Mouse (Mus musculus) cerebellum, adult 2 months (tissue): ENCODE results near the gene Pax3. TPM values are rescaled to one million over a fixed set of nuclear protein-coding genes. Genes with fewer than 3 reads are reported as not detected.

ENCODE experiments used
- DNase-seq, 2 experiments: peaks; one replicate each; pipeline ENCODE4 v3.0.0; 2021
- H3K27ac ChIP-seq: fragments of 200-500 bp; 2 replicates; pipeline ENCODE4 v1.5.1; 2012; ENCODE audit warnings: low read length, control low read depth, inconsistent platforms; ENCODE audit not compliant: insufficient read depth
- H3K27me3 ChIP-seq: fragments of 200-500 bp; 2 replicates; pipeline ENCODE4 v1.6.1; 2012; ENCODE audit warnings: inconsistent platforms, mild to moderate bottlenecking, low read length, moderate library complexity; ENCODE audit not compliant: control insufficient read depth, insufficient read depth
- H3K4me1 ChIP-seq: fragments of 200-500 bp; 2 replicates; pipeline ENCODE4 v1.6.1; 2011; ENCODE audit warnings: low read length; ENCODE audit not compliant: control insufficient read depth, insufficient read depth
- H3K4me3 ChIP-seq: fragments of 200-500 bp; replicated peaks from 2 replicates; pipeline ENCODE3; 2011; ENCODE audit warnings: mild to moderate bottlenecking, low read depth, low read length, control low read depth; ENCODE audit not compliant: insufficient read depth
- CTCF ChIP-seq: fragments of 200-500 bp; IDR thresholded peaks from 2 replicates; pipeline ENCODE4 v1.5.1; 2011; ENCODE audit warnings: low read depth, mild to moderate bottlenecking, control low read depth, low read length, moderate library complexity, borderline replicate concordance; ENCODE audit not compliant: insufficient read depth
- POLR2A ChIP-seq: fragments of 200-500 bp; IDR thresholded peaks from 2 replicates; pipeline ENCODE4 v1.6.1; 2011; ENCODE audit warnings: low read length, control low read depth, borderline replicate concordance; ENCODE audit not compliant: insufficient read depth
- WGBS: fragments of 180-500 bp; shearing (Covaris S2); methylation state at CpG from one replicate; pipeline ENCODE4 v1.1.7; 2018; 5-methylcytosine and 5-hydroxymethylcytosine counted together
- polyA plus RNA-seq: library from polyadenylated mRNA; depleted of rRNA; stranded (reverse); fragments of >200 nt; gene quantifications from 2 replicates; pipeline ENCODE4 v1.2.3, GENCODE M21; 2012

Pax3 gene
- polyA plus RNA-seq, 1 experiment = 3.3 TPM

- no peak overlapping the region for H3K4me3 ChIP-seq
- H3K4me1 ChIP-seq = no peaks in the 10 kb centered on the region
- no peaks in the 10 kb centered on the region; the same call in 1 of the 2 replicates for H3K27me3 ChIP-seq
- no peak overlapping the region for H3K27ac ChIP-seq
- no peak for DNase-seq
- WGBS = 43% methylated on average over 5 of the region's 5 CpGs
- TF ChIP-seq POLR2A = no peak
- TF ChIP-seq CTCF = no peak
Measured at GRCm38 (mm10) chr1:78182954-78183353, 14.0 kb downstream of the Pax3 start.

- H3K4me1 ChIP-seq = no peaks in the 10 kb centered on the region
- no peak overlapping the region for H3K27ac ChIP-seq
- no peak overlapping the region for H3K4me3 ChIP-seq
- H3K27me3 ChIP-seq = no peaks in the 10 kb centered on the region; the same call in 1 of the 2 replicates
- WGBS = 18% methylated on average over 9 of the region's 9 CpGs
- DNase-seq = no peak
- TF ChIP-seq CTCF = no peak
- TF ChIP-seq POLR2A = no peak
Measured at GRCm38 (mm10) chr1:78181882-78182281, 15.1 kb downstream of the Pax3 start.

DNA sequence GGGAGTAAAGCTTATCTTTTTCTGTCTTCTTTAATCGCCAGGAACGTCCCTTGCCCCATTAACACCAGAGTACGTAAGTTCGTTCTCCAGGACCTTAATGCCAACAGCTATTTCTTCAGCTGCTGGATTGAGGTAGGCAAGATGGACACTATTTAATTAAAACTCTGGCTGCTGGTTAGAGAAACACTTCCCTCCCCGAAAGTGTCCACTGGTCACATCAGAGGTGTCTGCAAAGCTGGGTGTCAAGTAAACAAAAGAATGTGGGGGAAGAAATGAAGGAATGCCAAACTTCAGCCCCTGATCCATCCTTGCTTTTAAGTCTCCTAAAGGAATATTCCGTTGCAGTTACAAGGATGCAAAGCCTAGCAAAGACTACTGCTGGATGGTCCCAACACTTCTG lies 24.6 kb downstream of the Pax3 start:
- DNase-seq = no peak
- H3K4me3 ChIP-seq = no peak overlapping the region
- WGBS = 34% methylated on average over 6 of the region's 6 CpGs
- no peak overlapping the region for H3K27ac ChIP-seq
- no peaks in the 10 kb centered on the region for H3K4me1 ChIP-seq
- no peaks in the 10 kb centered on the region; the same call in 1 of the 2 replicates for H3K27me3 ChIP-seq
- TF ChIP-seq CTCF = no peak
- TF ChIP-seq POLR2A = no peak

- TF ChIP-seq CTCF (no peak), POLR2A (no peak)
- no peak overlapping the region for H3K27ac ChIP-seq
- H3K4me3 ChIP-seq = no peak overlapping the region
- 26% methylated on average over 1 of the region's 1 CpGs for WGBS
- no peaks in the 10 kb centered on the region; the same call in 1 of the 2 replicates for H3K27me3 ChIP-seq
- no peak for DNase-seq
- no peaks in the 10 kb centered on the region for H3K4me1 ChIP-seq
Measured at GRCm38 (mm10) chr1:78171671-78172070, 25.3 kb downstream of the Pax3 start.

DNA sequence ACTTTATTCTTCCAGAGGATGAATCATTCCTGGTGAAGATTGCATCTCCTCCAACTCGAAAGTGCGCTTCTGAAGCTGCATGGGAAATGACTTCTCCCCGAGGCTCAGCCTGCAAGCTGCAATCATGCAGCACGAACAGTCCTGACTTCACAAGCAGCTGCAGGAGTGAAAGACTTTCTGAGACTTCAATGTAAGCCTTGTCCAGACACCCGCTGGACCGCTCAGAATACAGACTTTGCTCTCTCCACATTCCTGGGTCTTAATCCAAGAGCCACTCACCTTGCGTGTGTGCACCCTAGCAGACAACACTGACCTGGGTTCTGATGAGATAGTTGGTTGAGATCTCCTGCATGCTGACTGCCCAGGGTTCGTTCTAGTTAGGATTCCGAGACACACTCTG lies 26.2 kb downstream of the Pax3 start:
- Histone ChIP-seq H3K4me3 (no peak overlapping the region), H3K27me3 (no peaks in the 10 kb centered on the region; the same call in 1 of the 2 replicates), H3K27ac (no peak overlapping the region), H3K4me1 (no peaks in the 10 kb centered on the region)
- TF ChIP-seq POLR2A (no peak), CTCF (no peak)
- no peak for DNase-seq
- 59% methylated on average over 9 of the region's 9 CpGs for WGBS

DNA sequence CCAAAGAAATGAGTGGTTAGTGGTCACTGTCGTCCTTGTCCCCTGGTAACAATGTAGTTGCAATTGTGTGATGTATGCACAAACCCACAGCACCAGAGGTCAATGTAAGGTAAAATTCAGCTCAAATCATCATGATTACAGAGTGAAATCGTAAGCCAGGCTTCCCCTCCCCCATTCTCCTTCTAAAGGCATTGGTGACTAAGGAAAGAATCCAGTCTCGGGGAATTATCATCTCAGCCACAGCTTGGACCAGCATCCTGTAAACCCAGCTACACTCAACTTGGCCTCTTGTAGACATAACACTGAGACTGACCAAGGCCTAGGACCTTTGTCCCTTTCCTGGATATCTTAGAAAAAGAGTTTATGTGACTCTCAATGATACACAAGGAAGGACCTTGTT lies 28.1 kb downstream of the Pax3 start:
- no peak overlapping the region for H3K4me3 ChIP-seq
- no peaks in the 10 kb centered on the region for H3K4me1 ChIP-seq
- no peak for TF ChIP-seq CTCF
- no peak for TF ChIP-seq POLR2A
- no peaks in the 10 kb centered on the region; the same call in 1 of the 2 replicates for H3K27me3 ChIP-seq
- no peak for DNase-seq
- 83% methylated on average over 3 of the region's 3 CpGs for WGBS
- no peak overlapping the region for H3K27ac ChIP-seq

DNA sequence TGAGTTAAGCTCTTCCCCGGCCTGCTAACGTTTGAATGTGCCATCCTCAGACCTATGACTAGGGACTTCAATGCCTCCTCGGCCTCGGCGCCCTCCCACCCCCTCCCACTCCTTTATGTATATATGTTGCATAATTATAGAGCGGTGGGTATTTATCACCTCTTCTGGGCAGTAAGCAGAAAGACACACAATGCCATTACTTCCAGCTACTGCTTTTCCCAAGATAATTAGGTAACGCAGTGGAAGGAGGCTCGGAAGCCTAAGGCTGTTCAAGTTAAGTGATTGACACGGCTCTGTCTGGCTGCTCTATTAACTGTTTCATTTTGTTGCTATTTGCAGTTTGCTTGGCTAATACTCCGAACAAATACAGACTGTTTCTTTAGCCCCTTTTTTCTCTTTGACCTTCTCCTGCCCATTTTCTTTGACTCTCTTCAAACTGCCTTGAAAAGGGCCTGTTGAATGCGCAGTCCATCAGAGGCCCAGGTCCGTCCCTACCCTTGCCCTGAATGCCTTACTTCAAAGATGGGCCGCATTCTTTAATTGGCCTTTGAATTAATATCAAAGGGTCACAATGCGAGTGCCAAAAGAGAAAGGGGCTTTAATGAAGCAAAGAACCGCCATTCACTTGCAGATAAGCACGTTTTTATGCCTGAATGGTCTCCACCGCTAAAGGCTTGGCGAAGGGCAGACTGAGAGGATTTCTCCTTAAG lies 29.2 kb downstream of the Pax3 start:
- TF ChIP-seq CTCF (no peak), POLR2A (no peak)
- WGBS = 61% methylated on average over 18 of the region's 18 CpGs
- Histone ChIP-seq H3K27me3 (no peaks in the 10 kb centered on the region; the same call in 1 of the 2 replicates), H3K4me3 (no peak overlapping the region), H3K4me1 (no peaks in the 10 kb centered on the region), H3K27ac (no peak overlapping the region)
- no peak for DNase-seq

GRCm38 (mm10) chr1:78161745-78162144 lies 35.2 kb downstream of the Pax3 start:
- no peaks in the 10 kb centered on the region for H3K27me3 ChIP-seq
- WGBS = 70% methylated on average over 5 of the region's 5 CpGs

More at GRCm38 (mm10) chr1:78161745-78162144, 35.2 kb downstream of the Pax3 start:
- H3K4me3 ChIP-seq = no peak overlapping the region
- no peak overlapping the region for H3K27ac ChIP-seq
- DNase-seq = no peak
- H3K4me1 ChIP-seq = no peaks in the 10 kb centered on the region
- TF ChIP-seq POLR2A = no peak
- no peak for TF ChIP-seq CTCF
